Mouse (Mus musculus): ENCODE data around the gene Itsn2. TPM values are rescaled to one million over a fixed set of nuclear protein-coding genes. Genes with fewer than 3 reads are reported as not detected.
"Not testable (repeated sequence)": the region's sequence is repeated elsewhere in the genome, so short reads cannot be mapped to it uniquely, and the experiment has no call there.

Gene Itsn2
- total and polyA plus RNA-seq, 3 experiments = 27.9 to 48.1 (median 44.4) TPM

- H3K27ac ChIP-seq (ENCODE audit: insufficient read depth, low read depth) = no peak overlapping the region
- TF ChIP-seq IRF4 (IDR thresholded peaks at IDR 0.05; ENCODE audit: low read depth, low read length) (no peak), HCFC1 (IDR thresholded peaks at IDR 0.05; ENCODE audit: low read depth, low read length) (no peak), SMC3 (IDR thresholded peaks at IDR 0.05; ENCODE audit: low read depth, low read length) (no peak), MAX (IDR thresholded peaks at IDR 0.05; ENCODE audit: low read length) (no peak), MXI1 (IDR thresholded peaks at IDR 0.05; ENCODE audit: low read depth, low read length) (no peak), MYC (IDR thresholded peaks at IDR 0.05; ENCODE audit: low read depth, low read length) (no peak), ZKSCAN1 (IDR thresholded peaks at IDR 0.05; ENCODE audit: borderline replicate concordance, low read depth, low read length) (no peak), CHD1 (IDR thresholded peaks at IDR 0.05; ENCODE audit: low read depth, low read length) (no peak), UBTF (IDR thresholded peaks at IDR 0.05; ENCODE audit: low read depth, low read length) (no peak), MAFK (IDR thresholded peaks at IDR 0.05; ENCODE audit: insufficient replicate concordance, low read length) (no peak), BHLHE40 (IDR thresholded peaks at IDR 0.05; ENCODE audit: low read depth, low read length) (no peak), ZC3H11A (IDR thresholded peaks at IDR 0.05; ENCODE audit: low read depth, low read length) (no peak), RAD21 (IDR thresholded peaks at IDR 0.05; ENCODE audit: low read depth, low read length) (no peak)
Observed at GRCm38 (mm10) chr12:4744486-4744885, 152.0 kb downstream of the Itsn2 start.

GRCm38 (mm10) chr12:4754451-4754850 lies 162.0 kb downstream of the Itsn2 start:
- H3K9me3 ChIP-seq (replicated peaks; ENCODE audit: low read length); H3K4me2 ChIP-seq (ENCODE audit: insufficient read depth, low read depth, poor library complexity, severe bottlenecking); DNase-seq (ENCODE audit: extremely low read depth); H3K79me2 ChIP-seq (replicated peaks; ENCODE audit: control insufficient read depth, extremely low read depth, insufficient read depth, poor library complexity, severe bottlenecking); H3K4me3 ChIP-seq (replicated peaks in 1 of 3; ENCODE audit: low read depth in 2 of 3, low read length in 2 of 3, poor library complexity in 1 of 3); H3K27me3 ChIP-seq (replicated peaks); dilution Hi-C loops (cut with MboI; ENCODE audit: extremely low pct_ligation_motif_present, extremely low pct_unique_long_range_greater_than_20kb, low sequenced_read_pairs); in situ Hi-C loops (cut with MboI; ENCODE audit: low pct_ligation_motif_present, low pct_unique_long_range_greater_than_20kb, low sequenced_read_pairs); H3K4me1 ChIP-seq (ENCODE audit: control insufficient read depth in 1 of 2, insufficient read depth in 2 of 2); H3K27ac ChIP-seq (ENCODE audit: insufficient read depth, low read depth); H3K9ac ChIP-seq (ENCODE audit: insufficient read depth, low read depth); H3K36me3 ChIP-seq (replicated peaks in 1 of 2; ENCODE audit: control insufficient read depth in 1 of 2, insufficient read depth in 1 of 2, low read length in 1 of 2): not testable (repeated sequence)

More at GRCm38 (mm10) chr12:4744486-4744885, 152.0 kb downstream of the Itsn2 start:
- H3K27me3 ChIP-seq (replicated peaks) = no peaks in the 10 kb centered on the region
- H3K9me3 ChIP-seq (replicated peaks; ENCODE audit: low read length) = no peaks in the 10 kb centered on the region
- H3K9ac ChIP-seq (ENCODE audit: insufficient read depth, low read depth) = no peak overlapping the region
- dilution Hi-C loops (cut with MboI; ENCODE audit: extremely low pct_ligation_motif_present, extremely low pct_unique_long_range_greater_than_20kb, low sequenced_read_pairs) (no loop called here), in situ Hi-C loops (cut with MboI; ENCODE audit: low pct_ligation_motif_present, low pct_unique_long_range_greater_than_20kb, low sequenced_read_pairs) (no loop called here)
- no peak for DNase-seq (ENCODE audit: extremely low read depth)
- H3K79me2 ChIP-seq (replicated peaks; ENCODE audit: control insufficient read depth, extremely low read depth, insufficient read depth, poor library complexity, severe bottlenecking) = no peaks in the 10 kb centered on the region
- no peak overlapping the region for H3K4me2 ChIP-seq (ENCODE audit: insufficient read depth, low read depth, poor library complexity, severe bottlenecking)
- H3K4me3 ChIP-seq (replicated peaks in 1 of 3; ENCODE audit: low read depth in 2 of 3, low read length in 2 of 3, poor library complexity in 1 of 3) = no peak overlapping the region
- H3K4me1 ChIP-seq (ENCODE audit: control insufficient read depth in 1 of 2, insufficient read depth in 2 of 2) = no peaks in the 10 kb centered on the region
- H3K36me3 ChIP-seq (replicated peaks in 1 of 2; ENCODE audit: control insufficient read depth in 1 of 2, insufficient read depth in 1 of 2, low read length in 1 of 2) = no peaks in the 10 kb centered on the region

GRCm38 (mm10) chr12:4757060-4757459 lies 164.6 kb downstream of the Itsn2 start:
- H3K4me2 ChIP-seq (ENCODE audit: insufficient read depth, low read depth, poor library complexity, severe bottlenecking) = no peak overlapping the region
- H3K36me3 ChIP-seq (replicated peaks in 1 of 2; ENCODE audit: control insufficient read depth in 1 of 2, insufficient read depth in 1 of 2, low read length in 1 of 2) = no peaks in the 10 kb centered on the region
- TF ChIP-seq UBTF (IDR thresholded peaks at IDR 0.05; ENCODE audit: low read depth, low read length) (no peak), JUND (conservative IDR thresholded peaks at IDR 0.05; ENCODE audit: low read depth, low read length) (no peak), PAX5 (IDR thresholded peaks at IDR 0.05; ENCODE audit: low read length) (no peak), NRF1 (IDR thresholded peaks at IDR 0.05; ENCODE audit: low read depth, low read length) (no peak), SMC3 (IDR thresholded peaks at IDR 0.05; ENCODE audit: low read depth, low read length) (no peak), GABPA (IDR thresholded peaks at IDR 0.05; ENCODE audit: insufficient replicate concordance, low read depth, low read length) (no peak), MYC (IDR thresholded peaks at IDR 0.05; ENCODE audit: low read depth, low read length) (no peak), POLR2A (IDR thresholded peaks at IDR 0.05; ENCODE audit: low read depth, low read length) (no peak), E2F4 (IDR thresholded peaks at IDR 0.05; ENCODE audit: insufficient replicate concordance, low read depth, low read length) (no peak), TBP (conservative IDR thresholded peaks at IDR 0.05; ENCODE audit: low read depth, low read length) (no peak), IRF4 (IDR thresholded peaks at IDR 0.05; ENCODE audit: low read depth, low read length) (no peak), HCFC1 (IDR thresholded peaks at IDR 0.05; ENCODE audit: low read depth, low read length) (no peak), BHLHE40 (IDR thresholded peaks at IDR 0.05; ENCODE audit: low read depth, low read length) (no peak), ZNF384 (IDR thresholded peaks at IDR 0.05; ENCODE audit: low read depth, low read length) (no peak), MAX (IDR thresholded peaks at IDR 0.05; ENCODE audit: low read length) (no peak)
- H3K4me3 ChIP-seq (replicated peaks in 1 of 3; ENCODE audit: low read depth in 2 of 3, low read length in 2 of 3, poor library complexity in 1 of 3) = no peak overlapping the region
- H3K9ac ChIP-seq (ENCODE audit: insufficient read depth, low read depth) = no peak overlapping the region
- H3K27me3 ChIP-seq (replicated peaks) = no peaks in the 10 kb centered on the region
- in situ Hi-C loops (cut with MboI; ENCODE audit: low pct_ligation_motif_present, low pct_unique_long_range_greater_than_20kb, low sequenced_read_pairs) (no loop called here), dilution Hi-C loops (cut with MboI; ENCODE audit: extremely low pct_ligation_motif_present, extremely low pct_unique_long_range_greater_than_20kb, low sequenced_read_pairs) (no loop called here)
- DNase-seq (ENCODE audit: extremely low read depth) = no peak
- no peak overlapping the region for H3K27ac ChIP-seq (ENCODE audit: insufficient read depth, low read depth)
- peaks cover 2% of the 10 kb centered on the region for H3K9me3 ChIP-seq (replicated peaks; ENCODE audit: low read length)
- no peaks in the 10 kb centered on the region for H3K79me2 ChIP-seq (replicated peaks; ENCODE audit: control insufficient read depth, extremely low read depth, insufficient read depth, poor library complexity, severe bottlenecking)
- no peaks in the 10 kb centered on the region for H3K4me1 ChIP-seq (ENCODE audit: control insufficient read depth in 1 of 2, insufficient read depth in 2 of 2)
